Mouse (Mus musculus) T-helper 1 cell (primary cell): ENCODE measurements at regions not wholly inside any gene's neighbourhood (a gene's known extent, or its start where the extent isn't known, plus 50 kb on each side); places are given as distances from the start of the nearest gene placed in this dataset.

Source experiments
- in situ Hi-C: fragments of 300-600 bp; cut with MboI, MseI; formaldehyde crosslinking; loops from one replicate; pipeline ENCODE4 v1.15.1; 2025; ENCODE audit warnings: high pct_unique_total_duplicates

DNA sequence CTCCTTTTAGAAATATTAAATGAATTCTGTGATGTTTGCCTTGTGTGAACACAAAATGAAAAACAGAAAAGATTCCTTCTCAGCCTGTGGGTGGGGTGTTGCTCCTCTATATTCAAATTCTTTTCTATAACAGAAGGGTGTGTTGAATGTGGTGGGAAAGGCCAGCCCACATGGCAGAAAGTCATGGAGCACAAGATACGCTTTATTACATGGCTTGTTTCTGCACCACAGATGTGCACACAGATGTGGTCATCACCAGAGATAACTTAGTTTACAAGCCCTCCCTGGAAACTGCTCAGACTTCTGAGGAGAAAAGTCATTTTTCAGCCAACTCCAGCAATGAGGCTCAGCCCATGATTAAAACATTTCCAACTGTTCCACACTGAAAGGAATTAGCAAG, 475.1 kb upstream of the Jag1 start:
- in situ Hi-C loops: no loop called here

DNA sequence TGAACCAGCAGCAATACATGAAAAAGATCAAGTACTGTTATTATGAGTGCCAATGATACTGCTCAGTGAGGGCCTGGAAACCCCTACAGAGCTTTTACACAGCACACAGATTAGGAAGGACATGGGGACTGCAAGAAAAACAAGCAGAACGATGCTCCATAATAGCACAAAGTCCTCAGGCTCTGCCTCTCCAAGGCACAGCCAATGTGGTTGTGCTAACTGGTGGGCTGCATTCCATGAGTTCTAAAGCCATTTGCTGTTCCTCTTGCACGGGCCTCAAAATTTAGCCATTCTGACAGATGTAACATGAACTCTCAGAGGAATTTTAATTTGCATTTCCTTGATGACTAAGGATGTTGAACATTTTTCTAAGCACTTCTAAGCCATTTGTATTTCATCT, 465.0 kb upstream of the Jag1 start:
- in situ Hi-C loops: no loop called here

DNA sequence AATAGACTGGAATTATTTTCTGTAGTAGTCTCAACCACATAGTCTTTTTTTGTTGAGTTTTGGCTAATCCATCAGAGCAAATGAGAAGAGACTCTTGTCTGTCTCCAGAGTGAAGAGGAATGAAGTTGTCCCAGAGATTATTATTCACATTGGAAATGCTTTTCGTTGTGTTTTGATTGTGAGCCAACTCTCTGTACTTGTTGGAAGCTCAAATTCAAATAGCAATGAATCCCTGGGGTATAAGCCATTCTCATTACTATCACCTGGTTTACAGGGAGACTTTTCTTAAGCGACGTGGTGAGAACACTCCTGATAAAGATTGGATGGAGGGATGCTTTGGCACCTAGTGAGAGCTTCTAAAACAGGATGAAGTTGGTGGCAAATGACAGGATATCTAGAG, 459.3 kb upstream of the Jag1 start:
- in situ Hi-C loops: no loop called here

DNA sequence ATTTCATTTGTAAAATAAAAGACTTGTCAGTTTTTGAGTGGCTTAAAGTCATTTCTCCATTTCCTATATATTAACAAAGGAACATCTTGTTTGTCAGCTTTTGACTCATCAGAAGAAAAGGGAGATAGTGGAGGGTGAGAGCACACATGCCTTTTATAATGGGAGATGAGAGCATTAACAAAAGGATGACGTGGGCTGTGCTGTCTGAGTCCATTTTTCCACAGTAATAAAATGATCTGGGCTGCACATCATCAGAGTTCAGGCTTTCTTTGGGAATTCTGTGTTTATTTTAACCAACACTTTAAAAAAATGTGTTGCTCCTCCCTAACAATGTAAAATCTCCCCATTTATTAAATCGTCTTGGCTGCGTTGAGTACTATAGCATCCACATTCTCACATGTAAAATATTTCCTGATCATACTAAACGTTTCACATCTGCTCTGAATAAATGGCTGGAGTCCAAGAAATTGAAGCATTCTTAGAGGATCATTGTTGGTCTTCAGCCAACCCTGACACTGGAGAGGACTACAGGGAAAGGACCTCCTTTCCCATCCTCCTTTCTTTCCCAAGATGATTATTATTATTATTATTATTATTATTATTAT, 458.5 kb upstream of the Jag1 start:
- in situ Hi-C loops: no loop called here

DNA sequence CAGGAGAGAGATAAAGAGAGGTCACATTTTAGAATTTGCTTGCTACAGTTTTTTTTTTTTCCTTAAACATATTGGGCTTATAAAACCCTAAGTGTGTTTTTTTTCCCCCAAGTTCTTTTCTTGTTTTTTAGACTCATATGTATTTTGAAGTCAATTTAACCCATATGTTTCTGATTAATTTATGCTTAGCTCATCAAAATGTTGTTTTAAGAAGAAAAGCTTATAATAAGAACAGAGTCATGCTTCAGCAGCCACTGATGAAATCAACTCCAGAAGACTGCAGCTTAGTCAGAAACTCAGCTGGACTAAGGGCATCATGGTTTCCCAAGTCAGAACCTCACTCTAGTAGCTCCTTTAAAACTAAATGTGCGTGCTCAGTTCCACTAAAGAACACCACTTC, 454.7 kb upstream of the Jag1 start:
- in situ Hi-C loops: no loop called here

DNA sequence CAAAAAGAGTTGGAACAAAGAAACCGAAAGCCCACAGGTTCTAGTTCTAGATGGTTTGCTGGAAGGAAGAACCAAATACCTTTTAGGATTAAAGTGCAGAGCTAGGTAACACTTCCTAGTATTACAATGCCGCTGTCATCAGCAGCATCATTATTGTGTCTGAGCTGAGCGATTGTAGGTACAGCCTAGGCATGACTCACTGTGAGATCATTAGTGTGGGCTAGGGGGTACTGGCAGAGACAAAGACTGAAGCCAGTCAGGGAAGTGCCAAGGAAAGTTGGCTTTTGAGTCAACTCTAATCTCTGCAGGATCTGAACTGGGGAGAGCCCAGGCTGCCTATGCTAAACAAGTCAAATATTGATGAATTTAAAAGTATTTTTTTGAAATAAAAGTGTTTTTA, 450.2 kb upstream of the Jag1 start:
- in situ Hi-C loops: no loop called here

DNA sequence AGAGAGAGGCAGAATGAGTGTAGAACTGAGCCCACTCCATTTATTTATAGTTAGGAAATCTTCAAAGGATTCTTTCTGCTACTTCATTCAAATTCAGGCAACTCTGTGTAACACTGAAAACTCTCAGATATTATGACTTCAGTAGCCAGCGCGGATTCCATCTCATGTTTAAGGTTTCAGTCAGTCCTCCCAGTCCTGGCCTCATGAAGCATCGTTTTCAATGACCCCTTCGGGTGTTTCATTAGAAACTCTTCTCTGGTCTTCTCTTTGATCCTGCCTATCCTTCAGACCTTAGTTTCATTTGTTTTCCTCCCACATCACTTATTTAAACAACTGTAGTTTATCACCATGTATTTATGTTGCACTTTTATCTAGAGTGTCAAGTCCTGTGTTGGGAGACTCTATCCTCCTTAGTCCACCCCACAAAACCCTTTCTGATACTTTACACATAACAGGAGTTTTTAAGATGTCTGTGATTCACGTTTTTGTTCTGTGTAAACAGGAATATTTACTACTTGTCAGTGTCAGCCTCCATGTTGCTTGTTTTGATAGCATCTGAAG, 447.7 kb upstream of the Jag1 start:
- in situ Hi-C loops: no loop called here

DNA sequence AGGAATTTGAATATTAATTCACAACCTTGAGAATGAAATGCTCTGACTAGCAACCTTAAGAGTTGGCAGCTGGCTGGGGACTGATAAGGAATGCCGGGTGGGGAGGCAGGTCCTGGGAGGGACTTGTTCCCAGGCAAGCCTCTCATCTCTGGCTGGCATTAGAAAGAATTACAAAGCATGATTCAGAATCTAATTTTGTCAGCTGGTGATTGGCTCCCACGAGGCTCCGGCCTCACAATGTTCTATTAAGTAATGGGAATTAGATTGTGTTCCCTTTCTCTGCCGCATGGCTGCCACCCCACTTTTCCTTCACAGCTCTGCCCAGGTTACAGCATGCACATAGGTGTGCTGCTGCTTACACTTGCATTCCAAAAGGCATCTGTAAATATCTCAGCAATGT, 443.9 kb upstream of the Jag1 start:
- in situ Hi-C loops: no loop called here

DNA sequence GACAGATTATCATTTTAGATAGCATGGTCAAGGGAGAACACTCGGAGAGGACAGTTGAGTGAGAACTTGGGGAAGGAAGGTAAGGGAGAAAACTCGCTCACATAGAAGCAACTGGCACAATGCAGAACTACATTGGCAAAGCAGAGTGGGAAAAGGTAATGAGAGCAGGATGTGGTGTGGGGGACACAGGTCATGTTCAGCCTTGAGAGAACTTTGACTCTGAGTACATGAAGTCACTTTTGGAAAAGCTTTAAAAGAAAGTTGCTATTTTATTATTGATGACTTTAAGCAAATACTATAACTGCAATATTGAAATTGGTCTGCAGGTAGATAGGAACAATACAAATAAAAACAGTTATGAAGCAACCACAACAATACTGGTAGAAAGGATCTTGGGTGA, 437.4 kb upstream of the Jag1 start:
- in situ Hi-C loops: no loop called here

DNA sequence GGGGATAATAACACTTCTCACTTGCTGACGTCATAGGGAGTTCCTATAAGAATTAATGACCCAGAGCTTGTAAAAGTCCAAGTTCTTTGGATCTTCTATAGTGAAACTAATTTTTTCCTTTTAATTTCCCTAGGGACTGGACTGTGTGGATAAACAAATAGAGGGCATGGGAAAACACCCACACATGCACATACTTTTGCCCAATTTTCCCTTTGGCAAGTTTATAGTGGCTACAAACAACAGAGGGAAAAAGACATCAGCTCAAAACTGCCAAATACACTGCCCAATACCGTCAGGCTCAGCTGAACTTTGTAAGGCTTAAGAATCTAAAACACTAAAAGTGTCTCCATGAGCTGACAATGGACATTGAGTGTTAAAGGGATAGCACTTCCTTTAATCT, 420.1 kb upstream of the Jag1 start:
- in situ Hi-C loops: no loop called here

DNA sequence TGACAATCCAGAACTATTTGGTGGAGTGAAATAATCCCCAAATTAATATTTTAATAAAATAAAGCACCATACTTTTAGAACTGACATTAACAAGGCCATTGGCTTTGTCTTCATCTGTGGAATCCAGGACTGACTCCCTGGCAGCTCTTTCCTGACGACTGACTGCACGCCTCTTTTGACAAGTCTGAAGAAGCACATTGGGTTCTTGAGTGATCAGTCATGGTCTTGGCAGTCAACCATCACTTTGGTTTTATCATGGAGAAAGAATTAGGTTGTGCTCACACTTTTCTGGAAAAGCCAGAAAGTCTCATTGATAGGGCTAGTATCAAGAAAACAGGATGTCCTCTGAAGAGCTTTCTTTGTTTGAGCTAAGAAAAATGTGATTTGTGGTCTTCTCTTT, 399.8 kb upstream of the Jag1 start:
- in situ Hi-C loops: no loop called here

DNA sequence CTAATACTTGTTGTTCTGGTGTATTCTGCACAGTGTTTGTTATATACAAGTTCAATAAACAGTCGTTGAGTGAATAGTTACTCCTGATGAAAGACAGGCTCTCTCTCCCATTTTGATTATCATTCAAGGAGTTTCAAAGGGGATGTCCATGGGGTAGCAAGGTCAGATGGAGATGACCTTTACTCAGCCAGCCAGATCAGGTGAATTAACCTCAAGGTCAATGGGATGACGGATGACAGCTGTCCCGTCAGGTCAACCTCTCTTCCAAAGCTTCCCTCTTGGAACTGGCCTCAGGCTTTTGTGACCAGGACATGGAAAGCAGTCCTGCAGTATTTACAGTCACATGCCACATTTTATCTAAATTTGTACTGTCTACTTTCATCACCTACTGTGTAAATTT, 398.6 kb upstream of the Jag1 start:
- in situ Hi-C loops: no loop called here

DNA sequence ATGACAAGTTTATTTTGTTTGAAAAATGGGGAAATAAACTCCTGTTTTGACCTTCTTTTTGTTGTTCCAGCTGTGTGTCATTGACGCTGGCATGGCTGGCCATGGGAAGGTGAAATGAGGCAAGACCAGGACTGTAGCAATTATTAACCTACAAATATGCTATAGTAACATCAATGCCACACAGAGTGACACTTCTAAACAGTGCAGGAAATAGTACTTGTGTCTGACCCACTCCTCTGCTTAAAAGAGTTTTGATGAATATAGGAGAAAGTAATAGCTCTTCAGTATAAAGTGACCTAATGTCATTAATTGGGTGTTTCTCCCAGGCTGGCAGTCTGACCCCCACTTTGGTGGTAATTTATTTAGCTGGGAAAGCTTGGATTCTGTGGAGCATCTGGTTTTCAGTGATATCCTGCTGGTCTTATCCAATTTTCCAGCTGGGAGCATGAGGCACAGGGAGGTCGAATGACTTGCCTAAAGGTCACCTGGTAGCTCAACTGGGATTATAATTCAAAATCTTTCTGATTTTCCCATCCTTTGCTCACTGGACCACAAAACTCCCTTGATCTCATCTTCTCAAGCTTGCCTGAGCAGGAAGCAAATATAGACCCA, 397.6 kb upstream of the Jag1 start:
- in situ Hi-C loops: no loop called here

DNA sequence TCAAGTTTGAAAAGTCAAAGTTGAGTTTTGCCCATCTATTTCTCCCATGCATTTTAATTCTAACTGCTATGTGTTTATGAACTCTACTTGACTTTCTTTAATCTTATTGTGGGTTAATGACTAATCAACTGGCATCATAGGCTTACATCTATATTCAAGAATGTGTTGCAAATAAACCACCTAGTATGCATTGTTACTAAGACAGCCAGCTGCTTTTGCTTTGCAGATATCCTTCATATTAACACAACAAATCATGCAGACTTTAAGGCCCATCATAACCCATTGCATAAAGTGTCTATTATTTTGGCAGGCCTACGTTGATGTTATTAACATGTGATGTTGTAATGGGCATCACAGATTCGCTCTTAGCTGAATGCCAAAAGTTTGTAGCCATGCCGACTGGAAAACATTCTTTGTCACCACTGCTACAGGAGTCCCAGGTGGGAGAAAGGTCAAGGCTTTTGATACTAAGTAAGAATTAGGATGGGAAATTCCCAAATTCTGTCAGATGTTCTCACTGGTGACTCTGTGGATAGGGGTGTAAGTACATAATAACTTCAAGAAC, 394.3 kb upstream of the Jag1 start:
- in situ Hi-C loops: no loop called here

DNA sequence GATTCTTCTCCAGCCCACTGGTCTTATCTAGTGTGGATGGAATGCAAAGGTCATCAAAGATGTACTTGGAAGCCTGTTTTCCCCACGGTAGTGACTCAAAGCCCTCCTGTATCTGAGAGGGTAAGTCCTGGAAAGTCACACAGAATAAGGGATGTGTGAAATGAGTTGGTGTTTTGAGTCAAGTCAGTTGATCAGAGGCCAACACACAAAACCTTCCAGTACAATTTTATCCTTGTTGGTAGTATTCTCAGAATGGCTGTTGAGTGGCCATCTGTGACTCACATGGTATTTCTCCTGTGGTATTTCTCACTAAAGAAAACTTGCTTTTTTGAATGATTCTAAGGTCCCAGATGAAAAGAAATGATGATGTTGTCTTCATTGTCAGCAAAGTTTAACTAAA, 384.8 kb upstream of the Jag1 start:
- in situ Hi-C loops: no loop called here

DNA sequence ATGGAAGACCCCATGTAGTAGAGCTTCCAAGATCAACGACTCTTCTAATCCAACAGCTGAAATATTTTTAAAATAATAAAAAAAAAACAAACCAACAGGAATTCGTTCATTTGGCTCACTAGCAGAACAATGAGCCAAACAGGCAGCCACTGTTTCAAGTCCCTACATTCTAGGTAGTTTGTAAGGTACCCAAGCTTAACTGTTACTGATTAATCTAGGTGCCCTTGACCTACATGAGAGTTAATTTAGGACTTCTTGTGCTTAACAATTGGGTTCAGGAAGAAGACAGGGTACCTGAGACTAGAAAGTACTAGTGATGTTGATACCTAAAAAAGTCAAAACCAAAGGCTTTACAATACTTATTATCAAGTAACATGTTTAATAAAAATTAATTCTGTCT, 381.2 kb upstream of the Jag1 start:
- in situ Hi-C loops: no loop called here

DNA sequence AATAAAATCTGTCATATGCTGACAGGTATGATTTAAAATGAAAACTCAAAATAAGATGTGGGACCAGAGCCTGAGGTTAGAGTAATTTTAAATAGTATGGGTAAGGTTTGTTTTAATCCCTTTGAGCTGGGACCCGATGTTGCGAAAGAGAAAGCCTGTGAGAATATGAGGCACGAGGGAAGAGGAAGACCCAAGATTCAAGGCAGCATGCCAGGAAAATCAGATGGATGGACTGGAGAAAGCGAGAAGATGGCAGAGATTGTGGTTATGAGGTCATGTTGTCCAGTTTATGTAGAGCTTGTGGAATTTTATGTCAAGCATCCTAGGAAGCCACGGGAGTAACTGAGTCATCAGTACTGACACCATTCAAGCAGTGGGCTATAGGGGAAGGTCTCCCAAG, 377.2 kb upstream of the Jag1 start:
- in situ Hi-C loops: no loop called here

DNA sequence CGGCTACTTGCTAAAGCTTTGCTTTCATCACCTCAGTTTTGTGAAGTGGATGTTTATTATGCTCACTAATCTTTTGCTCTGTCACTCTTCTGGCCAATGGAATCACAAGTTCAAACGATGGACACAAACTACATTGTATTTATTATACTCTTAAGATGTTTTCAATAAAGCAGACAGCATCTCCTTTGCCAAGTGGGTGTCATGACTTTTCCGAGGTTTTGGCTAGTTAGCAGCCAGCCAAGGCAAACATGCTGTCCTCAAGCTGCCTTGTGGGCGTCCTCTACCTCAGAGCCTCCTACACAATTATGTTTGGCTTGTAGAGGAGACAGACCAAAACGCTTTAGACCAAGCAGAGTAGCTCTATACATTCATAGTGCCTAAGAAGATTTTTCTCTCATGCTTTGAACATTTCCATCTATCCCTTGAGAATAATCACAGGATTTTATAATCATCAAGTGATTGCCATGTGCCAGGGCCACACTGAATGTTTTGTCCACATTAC, 372.8 kb upstream of the Jag1 start:
- in situ Hi-C loops: no loop called here

DNA sequence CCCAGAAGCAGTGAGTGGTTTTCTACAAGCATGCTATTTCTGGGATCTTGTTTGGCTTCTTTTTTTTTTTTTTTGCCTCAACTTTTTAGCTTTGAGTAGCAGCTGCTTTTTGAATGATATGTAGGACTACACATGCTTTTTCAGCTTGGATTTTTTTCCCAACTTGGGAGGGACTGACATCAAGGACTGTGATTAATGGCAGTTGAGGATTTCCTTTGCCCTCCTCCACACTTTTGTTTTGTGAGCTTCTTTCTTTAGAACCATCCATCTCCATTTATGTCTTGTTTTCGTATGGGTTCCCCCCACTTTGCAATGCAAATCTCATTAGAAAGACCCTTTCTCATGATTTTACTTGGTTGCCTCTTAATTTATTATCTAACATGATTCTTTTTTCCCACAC, 352.3 kb upstream of the Jag1 start:
- in situ Hi-C loops: no loop called here

DNA sequence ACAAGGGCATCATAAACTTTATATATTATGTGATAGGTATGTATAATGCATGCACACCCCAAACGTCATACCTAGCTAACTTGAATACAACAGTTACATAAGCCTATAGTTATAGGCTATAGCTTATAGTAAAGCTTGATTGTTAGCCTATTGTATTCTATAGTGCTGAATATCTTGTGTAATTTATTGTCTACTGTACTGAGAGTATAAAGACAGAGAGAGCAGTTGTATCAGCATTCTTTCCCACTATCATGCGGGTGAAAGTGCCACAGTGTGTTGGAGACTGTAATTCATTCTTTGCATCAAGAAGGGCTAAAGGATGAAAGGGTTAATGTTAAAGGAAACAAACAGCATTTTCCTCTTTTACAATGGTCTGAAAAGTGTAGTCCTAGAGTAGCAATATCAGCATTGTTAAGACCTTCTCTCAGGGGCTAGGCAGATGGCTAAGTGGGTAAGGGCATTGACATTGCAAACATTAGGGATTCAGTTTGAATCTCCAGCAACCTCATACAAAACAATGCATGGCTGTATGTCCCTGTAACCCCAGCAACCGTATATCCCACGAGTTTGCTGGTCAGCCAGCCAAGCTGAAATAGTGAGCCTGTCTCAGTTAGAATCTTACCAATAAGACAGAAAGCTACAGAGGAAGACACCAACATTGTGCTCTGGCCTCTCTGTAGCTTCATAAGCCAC, 340.8 kb upstream of the Jag1 start:
- in situ Hi-C loops: no loop called here

DNA sequence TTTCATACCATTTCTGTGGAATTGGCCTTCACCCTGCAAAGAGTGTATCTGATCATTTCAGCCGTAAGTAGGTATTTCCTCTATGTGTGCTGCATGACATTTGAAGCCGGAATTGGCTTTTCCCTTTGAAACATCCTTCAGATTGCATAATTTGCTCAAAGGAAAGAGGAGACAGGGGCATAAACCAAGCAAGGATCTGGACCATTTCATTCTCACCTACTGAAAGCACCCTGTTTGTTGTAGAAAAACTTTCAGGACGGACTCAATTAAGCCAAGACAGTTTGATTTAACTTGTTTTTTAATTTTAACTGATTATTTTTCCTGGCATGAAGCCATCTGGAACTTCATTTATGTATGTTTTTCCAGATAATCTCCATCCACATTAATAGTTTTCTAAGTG, 340.0 kb upstream of the Jag1 start:
- in situ Hi-C loops: no loop called here

DNA sequence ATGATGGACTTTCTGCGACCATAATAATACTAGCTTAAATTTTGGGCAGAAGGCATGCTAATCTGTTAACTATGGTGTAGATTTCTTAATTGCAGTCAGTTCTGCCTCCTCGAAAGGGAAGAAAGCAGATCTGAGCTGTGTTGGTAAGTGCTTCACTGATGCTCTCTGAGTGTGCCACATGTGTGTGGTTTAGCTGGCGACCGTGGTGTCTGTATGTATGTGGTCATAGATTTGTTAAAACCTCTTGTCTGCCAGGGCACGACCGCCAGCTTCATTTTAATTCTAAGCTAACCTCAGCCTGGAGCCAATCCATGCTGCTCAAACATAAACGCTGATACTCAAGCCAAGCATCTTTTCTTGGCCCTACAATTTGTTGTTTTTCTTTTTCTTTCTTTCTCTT, 330.5 kb upstream of the Jag1 start:
- in situ Hi-C loops: loop anchor here (10.0 kb wide), 1 partner anchor 312 kb away; no protein-coding TSS in a partner anchor

DNA sequence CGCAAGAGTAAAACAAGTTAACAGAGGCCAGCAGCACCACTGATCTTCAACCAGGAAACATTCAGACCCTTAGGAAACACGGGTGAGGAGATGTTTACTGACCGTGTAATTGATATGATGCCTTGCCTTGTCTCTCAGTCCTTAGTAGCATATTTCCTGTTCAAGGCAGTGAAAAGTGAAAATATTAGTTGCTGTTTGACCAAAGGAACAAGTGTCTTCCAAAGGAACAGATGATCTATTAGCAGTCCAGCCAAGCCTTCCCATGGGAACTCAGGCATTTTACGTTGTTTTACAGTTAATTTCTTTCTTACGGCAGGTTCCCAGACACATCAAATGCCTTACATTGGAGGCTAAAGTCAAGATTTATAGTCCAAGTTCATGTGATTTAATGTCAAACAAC, 321.3 kb upstream of the Jag1 start:
- in situ Hi-C loops: no loop called here
